Mouse (Mus musculus) bone marrow, adult 2 months (tissue): ENCODE results near the gene Efna2.

Source experiments
- CTCF ChIP-seq: fragments of 200-500 bp; IDR thresholded peaks from 2 replicates; pipeline ENCODE4 v1.5.1; 2011; ENCODE audit warnings: low read length, control low read depth; ENCODE audit not compliant: control insufficient read depth, insufficient read depth
- POLR2A ChIP-seq: fragments of 200-500 bp; IDR thresholded peaks from 2 replicates; pipeline ENCODE4 v1.6.1; 2011; ENCODE audit warnings: low read depth, mild to moderate bottlenecking, control low read depth, low read length, borderline replicate concordance; ENCODE audit not compliant: control insufficient read depth

- TF ChIP-seq POLR2A (0 out of 2 replicates have a peak, but pooled peaks have one; percentile 32), CTCF (no peak)
Observed at GRCm38 (mm10) chr10:80160455-80161371, 18.6 kb upstream of the Efna2 start.
